Mouse (Mus musculus) embryonic facial prominence, embryonic 15.5 days (tissue): ENCODE data around the gene Pdx1. TPM values are rescaled to one million over a fixed set of nuclear protein-coding genes. Genes with fewer than 3 reads are reported as not detected.
A peak's percentile ranks its signal among the peaks of the same experiment; 100 is the strongest.

Source experiments
- ATAC-seq: fragments of 200-750 bp; cut with Nextera tagmentation; 2 replicates; pipeline ENCODE4 v1.8.0; 2017; ENCODE audit warnings: low read depth, moderate TSS enrichment; ENCODE audit not compliant: insufficient number of reproducible peaks, low FRiP score, low TSS enrichment
- H3K27ac ChIP-seq: fragments of 300-500 bp; sonication (generic); replicated peaks from 2 replicates; pipeline ENCODE4 v1.5.1; 2015; ENCODE audit warnings: mild to moderate bottlenecking, inconsistent platforms
- H3K27me3 ChIP-seq: fragments of 300-500 bp; sonication (generic); 2 replicates; pipeline ENCODE4 v1.6.1; 2015; ENCODE audit warnings: inconsistent platforms
- H3K36me3 ChIP-seq: fragments of 300-500 bp; sonication (generic); 2 replicates; pipeline ENCODE4 v1.6.1; 2015; ENCODE audit warnings: mild to moderate bottlenecking, inconsistent platforms
- H3K4me1 ChIP-seq: fragments of 300-500 bp; sonication (generic); 2 replicates; pipeline ENCODE4 v1.6.1; 2015; ENCODE audit warnings: inconsistent platforms
- H3K4me2 ChIP-seq: fragments of 300-500 bp; sonication (generic); replicated peaks from 2 replicates; pipeline ENCODE4 v1.6.1; 2015; ENCODE audit warnings: mild to moderate bottlenecking, inconsistent platforms
- H3K4me3 ChIP-seq: fragments of 300-500 bp; sonication (generic); replicated peaks from 2 replicates; pipeline ENCODE4 v1.5.1; 2015; ENCODE audit warnings: mild to moderate bottlenecking, inconsistent platforms
- H3K9ac ChIP-seq: fragments of 300-500 bp; sonication (generic); 2 replicates; pipeline ENCODE4 v1.6.1; 2015; ENCODE audit warnings: inconsistent platforms
- H3K9me3 ChIP-seq: fragments of 300-500 bp; sonication (generic); replicated peaks from 2 replicates; pipeline ENCODE4 v1.6.1; 2016; ENCODE audit warnings: inconsistent platforms
- WGBS: fragments of 180-500 bp; shearing (Covaris S2); methylation state at CpG from one replicate; pipeline ENCODE4 v1.1.7; 2015; 5-methylcytosine and 5-hydroxymethylcytosine counted together
- polyA plus RNA-seq: library from polyadenylated mRNA; unstranded; fragments of >200 nt; fragmentation: Nextera tagmentation; extraction: Ambion mirVana; gene quantifications from 2 replicates; pipeline ENCODE4 v1.2.1, GENCODE M21; 2015

The Pdx1 gene
- not detected in 2 replicates for polyA plus RNA-seq

DNA sequence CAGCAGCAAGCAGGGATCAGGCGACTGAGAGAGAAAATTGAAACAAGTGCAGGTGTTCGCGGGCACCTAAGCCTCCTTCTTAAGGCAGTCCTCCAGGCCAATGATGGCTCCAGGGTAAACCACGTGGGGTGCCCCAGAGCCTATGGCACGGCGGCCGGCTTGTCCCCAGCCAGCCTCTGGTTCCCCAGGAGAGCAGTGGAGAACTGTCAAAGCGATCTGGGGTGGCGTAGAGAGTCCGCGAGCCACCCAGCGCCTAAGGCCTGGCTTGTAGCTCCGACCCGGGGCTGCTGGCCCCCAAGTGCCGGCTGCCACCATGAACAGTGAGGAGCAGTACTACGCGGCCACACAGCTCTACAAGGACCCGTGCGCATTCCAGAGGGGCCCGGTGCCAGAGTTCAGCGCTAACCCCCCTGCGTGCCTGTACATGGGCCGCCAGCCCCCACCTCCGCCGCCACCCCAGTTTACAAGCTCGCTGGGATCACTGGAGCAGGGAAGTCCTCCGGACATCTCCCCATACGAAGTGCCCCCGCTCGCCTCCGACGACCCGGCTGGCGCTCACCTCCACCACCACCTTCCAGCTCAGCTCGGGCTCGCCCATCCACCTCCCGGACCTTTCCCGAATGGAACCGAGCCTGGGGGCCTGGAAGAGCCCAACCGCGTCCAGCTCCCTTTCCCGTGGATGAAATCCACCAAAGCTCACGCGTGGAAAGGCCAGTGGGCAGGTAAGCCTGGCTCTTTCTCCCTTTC is at the start of gene Pdx1:
Pdx1 (plus strand) TSS at position 34 of the 747 bp plus-strand sequence.
- H3K4me3 ChIP-seq, result no peak within 1 kb of the TSS
- ATAC-seq, result no peak
- H3K9ac ChIP-seq, result no peak within 1 kb of the TSS
- H3K4me1 ChIP-seq, result peaks cover 9% of the 10 kb centered on the region; the same call in 1 of the 2 replicates
- H3K4me2 ChIP-seq, result no peak within 1 kb of the TSS
- under 1% methylated on average over 44 of the region's 44 CpGs for WGBS
- H3K27me3 ChIP-seq, result peaks cover 97% of the 10 kb centered on the region
- no peaks in the 10 kb centered on the region for H3K36me3 ChIP-seq
- no peak within 1 kb of the TSS for H3K27ac ChIP-seq
- H3K9me3 ChIP-seq, result no peaks in the 10 kb centered on the region

DNA sequence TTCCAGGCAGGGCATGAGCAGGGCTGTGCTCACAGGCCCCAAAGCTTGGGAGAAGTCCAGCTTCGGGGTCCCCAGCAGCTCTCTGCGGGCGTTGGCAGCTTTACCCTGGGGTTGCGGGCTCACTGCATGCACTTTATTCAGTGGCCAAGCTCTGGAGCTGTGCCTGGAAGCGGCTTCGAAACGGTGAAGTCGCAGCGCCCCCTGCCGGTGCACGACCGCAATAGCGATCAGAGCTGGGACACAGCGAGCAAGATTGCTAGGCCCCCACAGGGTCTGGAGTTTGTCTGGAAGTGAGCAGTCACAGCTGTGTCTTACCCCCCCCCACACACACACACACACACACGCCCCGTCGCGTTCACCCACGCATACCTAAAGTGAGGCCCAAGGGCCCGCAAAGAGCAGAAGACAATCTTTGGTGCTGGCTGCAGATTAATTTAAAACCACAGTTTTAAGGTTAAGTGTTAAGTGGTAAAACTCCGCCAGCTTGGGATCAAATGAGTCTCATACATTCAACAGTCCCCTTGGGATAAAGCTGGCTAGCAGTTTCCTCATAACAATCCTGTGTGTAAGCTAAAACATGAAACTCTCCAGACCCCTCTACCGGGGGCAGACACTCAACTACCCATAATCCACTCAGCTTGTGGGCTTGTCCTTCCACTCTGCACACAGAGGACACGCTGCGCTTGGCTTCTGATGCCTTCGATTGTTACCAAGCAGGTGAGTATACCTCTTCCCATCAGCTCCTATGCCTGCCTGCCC is 42.2 kb upstream of the Pdx1 start:
- ATAC-seq, result peak; percentile 80
- H3K36me3 ChIP-seq, result no peaks in the 10 kb centered on the region
- H3K27me3 ChIP-seq, result peaks cover 55% of the 10 kb centered on the region

DNA sequence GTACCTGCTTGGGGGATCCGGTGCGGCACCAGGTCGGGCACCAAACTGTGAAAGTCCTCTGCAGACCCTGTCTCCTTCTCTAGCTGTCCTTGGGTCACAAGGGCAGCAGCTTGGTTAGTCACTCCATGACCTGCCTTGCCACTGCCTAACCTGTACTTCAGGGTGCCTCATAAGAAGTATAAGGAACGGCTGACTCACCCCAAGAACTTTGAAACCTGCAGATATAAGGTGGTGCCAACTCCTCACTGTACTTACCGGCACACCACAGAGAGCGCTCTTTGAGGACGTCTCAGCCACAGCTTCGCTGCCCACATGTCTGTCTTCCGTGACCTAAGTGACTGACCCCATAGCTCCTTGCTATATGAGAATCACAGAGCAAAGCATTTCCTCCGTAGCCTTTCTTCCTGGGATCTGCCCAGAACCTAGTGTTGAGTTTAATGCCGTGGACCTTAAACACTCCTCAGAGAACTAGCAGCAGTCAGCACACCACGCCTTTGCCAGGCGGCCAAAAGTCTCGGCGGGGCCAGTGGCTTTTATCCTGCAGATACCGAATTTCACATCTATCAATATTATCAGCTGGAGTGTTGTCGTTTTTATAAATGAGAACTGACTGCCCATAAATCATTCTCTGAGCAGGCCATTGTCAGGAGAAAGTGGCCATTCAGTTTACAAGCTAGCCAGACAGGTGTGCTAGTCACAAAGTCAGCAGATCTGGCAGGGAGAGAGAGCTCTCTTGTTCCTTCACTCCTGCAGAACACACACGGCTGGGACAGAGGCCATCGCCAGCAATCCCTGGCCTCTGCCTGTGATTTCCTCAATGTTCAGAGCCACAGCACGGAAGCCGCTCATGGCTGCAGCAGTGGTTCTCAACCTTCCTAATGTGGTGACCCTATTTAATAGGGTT is 34.1 kb upstream of the Pdx1 start:
- no peak overlapping the region for H3K9ac ChIP-seq
- no peaks in the 10 kb centered on the region for H3K36me3 ChIP-seq
- WGBS, result 80% methylated on average over 21 of the region's 21 CpGs
- H3K9me3 ChIP-seq, result no peaks in the 10 kb centered on the region
- H3K4me1 ChIP-seq, result no peaks in the 10 kb centered on the region
- no peak overlapping the region for H3K4me3 ChIP-seq
- no peak overlapping the region for H3K4me2 ChIP-seq
- no peak overlapping the region for H3K27ac ChIP-seq
- H3K27me3 ChIP-seq, result no peaks in the 10 kb centered on the region
- ATAC-seq, result no peak

More for the DNA sequence above, 42.2 kb upstream of the Pdx1 start:
- H3K9me3 ChIP-seq, result no peaks in the 10 kb centered on the region
- H3K27ac ChIP-seq, result no peak overlapping the region
- no peak overlapping the region for H3K4me3 ChIP-seq
- 13% methylated on average over 25 of the region's 25 CpGs for WGBS
- H3K9ac ChIP-seq, result no peak overlapping the region
- H3K4me2 ChIP-seq, result peak overlapping the region; percentile 24
- peaks cover 4% of the 10 kb centered on the region; the same call in 1 of the 2 replicates for H3K4me1 ChIP-seq

DNA sequence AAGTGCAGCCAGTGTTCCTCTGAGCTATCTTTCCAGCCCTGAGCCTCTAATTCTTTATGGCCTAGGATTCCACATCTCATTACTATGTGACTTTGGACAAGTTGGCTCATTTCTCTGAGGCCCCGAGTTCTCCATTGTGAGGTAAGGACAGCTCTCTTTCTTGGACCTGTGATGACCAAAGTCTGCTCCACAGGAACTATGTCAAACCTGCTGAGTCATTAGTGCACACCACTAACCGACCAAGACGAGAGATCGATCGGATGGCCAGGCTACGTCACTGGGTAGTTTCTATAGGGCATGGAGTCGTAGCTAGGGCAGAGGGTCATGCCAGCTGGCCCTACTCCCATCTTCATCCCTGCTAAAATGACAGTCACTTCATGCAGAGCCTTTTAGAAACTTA is 25.9 kb upstream of the Pdx1 start:
- Histone ChIP-seq H3K4me2 (no peak overlapping the region), H3K4me3 (no peak overlapping the region), H3K4me1 (no peaks in the 10 kb centered on the region), H3K9ac (no peak overlapping the region), H3K27ac (no peak overlapping the region), H3K36me3 (no peaks in the 10 kb centered on the region), H3K9me3 (no peaks in the 10 kb centered on the region), H3K27me3 (peaks cover 5% of the 10 kb centered on the region; the same call in 1 of the 2 replicates)
- ATAC-seq, result no peak
- WGBS, result 85% methylated on average over 7 of the region's 7 CpGs

DNA sequence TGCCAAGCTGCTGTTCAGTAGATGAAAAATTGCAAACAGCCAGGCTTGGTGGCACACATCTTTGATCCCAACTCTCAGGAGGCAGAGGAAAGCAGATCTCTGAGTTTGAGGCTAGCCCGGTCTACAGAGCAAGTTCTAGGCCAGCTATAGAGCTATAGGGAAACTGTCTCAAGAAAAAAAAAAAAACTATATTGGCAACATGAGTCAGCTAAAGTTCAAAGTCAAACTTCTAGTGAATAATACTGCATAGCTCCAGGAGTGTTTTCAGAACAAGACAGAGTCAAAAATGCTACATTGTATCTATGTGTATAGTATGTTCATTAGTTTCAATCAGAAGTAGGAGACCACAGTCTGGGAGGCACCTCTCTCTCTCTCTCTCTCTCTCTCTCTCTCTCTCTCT is 9.6 kb upstream of the Pdx1 start:
- no peaks in the 10 kb centered on the region for H3K4me1 ChIP-seq
- WGBS, result 88% methylated on average over 1 of the region's 1 CpGs
- no peaks in the 10 kb centered on the region for H3K9me3 ChIP-seq
- H3K9ac ChIP-seq, result no peak overlapping the region
- H3K27me3 ChIP-seq, result peaks cover 32% of the 10 kb centered on the region
- H3K4me2 ChIP-seq, result no peak overlapping the region
- H3K27ac ChIP-seq, result no peak overlapping the region
- H3K4me3 ChIP-seq, result no peak overlapping the region
- no peaks in the 10 kb centered on the region for H3K36me3 ChIP-seq
- ATAC-seq, result no peak

DNA sequence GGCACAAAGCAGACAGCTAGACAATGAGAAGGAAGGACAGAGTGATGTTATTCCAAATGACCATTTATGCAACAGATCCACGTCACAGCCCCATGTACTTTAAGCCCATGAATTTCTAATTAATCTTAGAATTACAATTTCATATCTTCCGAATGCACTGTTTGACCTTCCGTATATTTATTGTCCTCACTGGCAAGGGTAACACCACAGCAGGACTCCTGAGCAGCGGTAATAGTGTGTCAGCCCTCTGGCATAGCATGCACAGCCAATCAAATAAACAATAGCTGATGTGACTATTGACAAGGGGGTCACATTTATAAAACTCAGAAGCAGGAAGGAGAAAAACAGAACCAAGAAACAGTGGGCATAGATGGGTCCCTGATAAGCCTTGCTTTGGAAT is 9.0 kb upstream of the Pdx1 start:
- no peak overlapping the region for H3K9ac ChIP-seq
- WGBS, result 77% methylated on average over 4 of the region's 4 CpGs
- H3K27ac ChIP-seq, result no peak overlapping the region
- no peaks in the 10 kb centered on the region for H3K9me3 ChIP-seq
- H3K4me2 ChIP-seq, result no peak overlapping the region
- ATAC-seq, result no peak
- no peaks in the 10 kb centered on the region for H3K36me3 ChIP-seq
- H3K4me3 ChIP-seq, result no peak overlapping the region
- H3K4me1 ChIP-seq, result no peaks in the 10 kb centered on the region
- peaks cover 37% of the 10 kb centered on the region for H3K27me3 ChIP-seq

DNA sequence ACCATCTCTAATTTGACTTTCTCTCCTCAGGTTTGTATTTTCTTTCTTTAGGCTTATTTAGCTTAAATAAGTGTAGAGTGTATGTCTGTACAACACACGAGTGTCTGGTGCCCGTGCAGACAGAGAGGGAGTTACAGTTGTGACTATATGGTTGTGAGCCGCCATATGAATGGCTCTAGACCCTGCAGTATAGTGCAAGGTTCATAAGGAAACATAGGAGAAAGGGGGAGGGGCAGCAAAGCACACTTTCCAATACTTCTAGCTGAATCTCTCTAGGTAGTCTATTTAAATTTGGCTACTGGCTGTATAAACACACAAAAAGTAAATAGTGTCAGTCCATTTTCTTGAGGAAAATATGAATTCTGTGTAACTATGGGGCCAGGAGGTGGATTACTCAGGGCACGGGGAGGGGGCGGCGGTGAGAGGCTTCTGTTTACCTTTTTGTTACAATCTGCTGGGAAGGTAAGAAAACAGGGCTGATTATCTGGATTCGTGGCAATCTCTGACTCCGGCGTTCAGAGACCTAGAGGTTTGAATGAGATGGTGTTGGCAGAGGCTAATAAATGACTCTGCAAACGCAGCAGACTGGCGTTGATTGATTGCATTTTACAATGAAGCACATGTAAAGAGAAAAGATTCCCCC is 7.7 kb upstream of the Pdx1 start:
- Histone ChIP-seq H3K4me2 (no peak overlapping the region), H3K4me1 (no peaks in the 10 kb centered on the region), H3K27ac (no peak overlapping the region), H3K9ac (no peak overlapping the region), H3K4me3 (no peak overlapping the region), H3K9me3 (no peaks in the 10 kb centered on the region), H3K36me3 (no peaks in the 10 kb centered on the region), H3K27me3 (peaks cover 49% of the 10 kb centered on the region)
- no peak for ATAC-seq
- WGBS, result 63% methylated on average over 11 of the region's 11 CpGs

DNA sequence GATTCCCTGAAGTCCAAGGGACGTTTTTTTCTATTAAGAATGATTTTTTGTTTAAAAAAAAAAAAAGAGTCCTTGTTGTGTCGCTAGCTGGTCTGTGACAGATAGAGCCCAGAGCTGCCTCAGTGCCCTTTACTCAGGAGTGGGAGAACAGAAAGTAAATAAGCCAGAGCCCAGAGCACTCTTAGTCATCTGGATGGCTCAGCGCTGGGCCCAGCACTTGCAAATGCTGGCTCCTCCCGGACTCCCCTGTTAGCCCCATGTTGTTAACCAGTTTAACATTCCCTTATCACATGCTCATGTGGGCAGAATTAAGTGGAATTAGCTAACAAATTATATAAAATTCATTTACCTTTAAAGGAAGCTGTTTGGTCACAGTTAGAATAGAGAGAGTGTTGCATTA is 5.8 kb upstream of the Pdx1 start:
- no peak for ATAC-seq
- Histone ChIP-seq H3K9me3 (no peaks in the 10 kb centered on the region), H3K36me3 (no peaks in the 10 kb centered on the region), H3K4me2 (no peak overlapping the region), H3K4me3 (no peak overlapping the region), H3K27ac (no peak overlapping the region), H3K27me3 (peaks cover 68% of the 10 kb centered on the region), H3K9ac (no peak overlapping the region), H3K4me1 (no peaks in the 10 kb centered on the region)
- 41% methylated on average over 4 of the region's 4 CpGs for WGBS

DNA sequence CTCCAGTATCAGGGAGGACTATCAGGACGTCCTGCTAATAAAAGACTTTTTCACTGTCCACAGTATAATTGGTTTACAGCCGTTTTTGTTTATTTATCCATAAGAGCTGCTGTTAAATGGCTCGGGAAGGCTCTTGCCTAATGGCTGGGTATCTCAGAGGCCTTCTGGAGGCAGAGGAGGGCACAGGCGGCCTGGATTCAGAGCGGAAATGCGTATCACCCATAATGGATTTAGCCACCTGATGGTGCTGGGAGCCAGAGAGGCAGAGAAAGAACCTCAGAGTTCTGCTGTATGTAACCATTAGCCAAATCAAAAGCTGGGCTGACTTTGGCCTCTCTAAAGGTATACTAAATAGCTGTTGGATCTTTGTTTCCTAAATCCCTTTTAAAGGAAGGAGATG is 2.3 kb upstream of the Pdx1 start:
- no peak for ATAC-seq
- Histone ChIP-seq H3K36me3 (no peaks in the 10 kb centered on the region), H3K27me3 (peaks cover 89% of the 10 kb centered on the region), H3K4me3 (no peak overlapping the region), H3K9me3 (no peaks in the 10 kb centered on the region), H3K27ac (no peak overlapping the region), H3K9ac (no peak overlapping the region), H3K4me2 (no peak overlapping the region), H3K4me1 (peaks cover 6% of the 10 kb centered on the region; the same call in 1 of the 2 replicates)
- WGBS, result 5% methylated on average over 6 of the region's 6 CpGs

DNA sequence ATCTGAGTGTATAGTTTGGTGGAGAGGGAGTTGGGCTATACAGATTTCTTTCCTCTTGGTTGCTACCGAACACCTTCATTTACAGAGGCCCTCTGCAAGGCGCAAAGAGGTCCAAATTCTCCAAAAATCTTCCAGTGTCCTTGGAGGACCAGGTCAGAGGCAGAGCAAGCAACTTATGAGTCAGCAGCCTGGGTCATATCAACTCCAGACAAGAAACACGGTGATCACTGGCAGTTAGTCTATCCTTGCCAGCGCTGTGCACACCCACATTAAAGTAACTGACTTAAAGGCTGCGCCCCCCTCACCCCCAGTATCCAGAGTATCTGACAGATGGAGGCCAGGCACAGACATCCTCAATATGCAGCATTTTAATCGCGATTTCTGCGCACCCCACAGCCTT is 1.0 kb upstream of the Pdx1 start:
- no peaks in the 10 kb centered on the region for H3K9me3 ChIP-seq
- H3K4me3 ChIP-seq, result no peak overlapping the region
- under 1% methylated on average over 8 of the region's 8 CpGs for WGBS
- H3K9ac ChIP-seq, result no peak overlapping the region
- H3K27ac ChIP-seq, result no peak overlapping the region
- peaks cover 96% of the 10 kb centered on the region for H3K27me3 ChIP-seq
- H3K36me3 ChIP-seq, result no peaks in the 10 kb centered on the region
- no peak for ATAC-seq
- H3K4me2 ChIP-seq, result no peak overlapping the region
- H3K4me1 ChIP-seq, result peaks cover 6% of the 10 kb centered on the region; the same call in 1 of the 2 replicates
